Mouse (Mus musculus) CD4-positive helper T cell, adult 2 months (primary cell): ENCODE data around the gene Ciz1.
A peak's percentile ranks its signal among the peaks of the same experiment; 100 is the strongest.

ENCODE experiments used
- DNase-seq: peaks from one replicate; pipeline ENCODE4 v3.0.0-alpha.2; 2012; ENCODE audit warnings: low read depth, missing footprints, low spot score

Ciz1 gene

DNA sequence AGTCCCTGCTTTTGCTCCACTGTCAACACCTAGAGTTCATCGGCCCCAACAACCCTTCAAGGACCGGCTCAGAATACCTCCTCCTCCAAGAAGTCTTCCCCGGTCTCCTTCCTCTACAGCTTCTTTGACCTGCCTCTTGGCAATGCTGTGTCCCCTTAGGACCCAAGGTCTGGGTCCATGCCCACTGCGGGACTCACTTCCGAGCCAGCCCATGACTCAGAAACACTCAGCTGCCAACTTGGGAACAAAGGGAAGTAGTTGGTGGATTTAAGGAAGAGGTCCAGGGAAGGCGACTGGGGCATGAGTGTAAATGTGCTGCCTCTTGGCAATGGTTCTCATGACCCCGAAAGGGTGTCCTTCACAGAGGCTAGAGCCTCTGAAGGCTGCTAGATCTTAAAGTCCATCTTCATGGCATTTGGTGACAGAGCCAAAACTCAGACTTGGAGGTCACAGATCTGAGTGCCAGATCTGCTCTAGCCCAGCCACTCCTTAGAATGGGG lies 27.9 kb downstream of the Ciz1 start:
- DNase-seq, result no peak

DNA sequence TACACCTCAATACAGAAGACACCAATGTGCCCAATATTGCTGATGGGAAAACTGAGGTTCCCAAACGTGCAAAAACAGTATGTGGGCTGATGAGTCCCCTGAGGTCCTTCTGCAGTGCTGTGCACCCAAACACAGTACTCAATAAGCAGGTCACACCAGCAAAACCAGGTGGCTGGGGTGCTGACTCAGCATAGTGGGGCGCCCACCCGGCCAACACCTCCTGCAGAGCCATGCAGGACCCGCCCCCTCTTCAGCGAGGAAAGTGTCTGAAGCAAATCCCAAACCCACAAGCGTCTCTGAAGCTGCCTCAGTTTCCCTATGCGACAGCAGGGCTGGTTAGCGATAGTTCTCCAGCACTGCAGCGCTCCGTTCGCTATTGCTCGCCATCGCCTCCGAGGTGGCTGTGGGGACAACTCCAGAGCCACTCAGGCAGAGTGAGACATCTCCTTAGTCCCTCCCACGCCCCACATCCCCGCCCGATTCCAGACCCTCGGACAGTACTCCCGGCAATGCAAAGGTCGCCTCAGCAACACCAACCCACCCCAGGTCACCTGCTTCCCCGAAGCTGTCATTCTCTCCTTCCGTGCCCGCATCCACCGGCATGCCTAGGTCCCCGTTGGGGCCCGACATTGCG lies 29.1 kb downstream of the Ciz1 start:
- DNase-seq, result peak; percentile 40

DNA sequence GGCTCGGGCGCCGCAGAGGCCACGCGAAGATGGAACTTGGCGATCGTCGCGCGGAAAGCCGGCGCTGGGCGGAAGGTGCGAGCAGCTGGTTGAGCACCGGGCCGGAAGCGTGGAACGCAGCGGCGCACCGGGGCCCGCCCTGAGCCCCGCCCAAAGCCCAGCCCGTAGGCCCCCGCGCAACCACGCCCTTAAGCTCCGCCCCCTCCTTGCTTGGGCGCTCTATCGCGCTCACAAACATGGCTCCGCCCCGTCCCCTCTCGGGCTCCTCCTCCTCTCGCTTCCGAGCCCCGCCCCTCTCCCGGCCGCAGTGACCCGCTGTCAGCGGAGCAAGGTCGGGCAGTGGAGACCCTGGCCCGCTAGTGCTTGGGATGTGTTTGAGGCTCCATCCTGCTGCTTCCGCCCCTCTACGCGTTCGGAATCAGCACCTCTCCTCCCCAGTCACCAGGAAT lies 29.7 kb downstream of the Ciz1 start, which contains the start of gene 1110008P14Rik:
Gene 1110008P14Rik (minus strand): TSS at position 164 of the 449 bp plus-strand sequence.
- DNase-seq, result peak; percentile 96

DNA sequence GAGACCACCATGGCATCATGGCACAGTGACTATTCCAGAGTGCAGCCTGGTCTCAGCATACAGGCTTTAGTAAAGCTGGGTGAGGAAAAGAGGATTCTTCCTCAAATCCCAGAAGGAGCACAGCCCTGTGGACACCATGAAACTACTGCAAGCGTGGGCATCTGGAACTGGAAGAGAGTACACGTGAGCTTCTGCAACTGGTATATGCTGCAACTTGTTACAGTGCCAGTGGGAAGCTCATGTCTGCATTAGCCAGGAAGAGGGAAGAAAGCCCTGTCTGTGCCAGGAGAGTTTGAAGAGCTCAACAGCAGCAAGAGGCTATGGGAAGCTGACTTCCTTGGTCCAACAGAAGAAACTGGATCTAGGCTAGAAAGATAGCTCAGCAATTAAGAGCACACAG lies 30.6 kb downstream of the Ciz1 start:
- no peak for DNase-seq

DNA sequence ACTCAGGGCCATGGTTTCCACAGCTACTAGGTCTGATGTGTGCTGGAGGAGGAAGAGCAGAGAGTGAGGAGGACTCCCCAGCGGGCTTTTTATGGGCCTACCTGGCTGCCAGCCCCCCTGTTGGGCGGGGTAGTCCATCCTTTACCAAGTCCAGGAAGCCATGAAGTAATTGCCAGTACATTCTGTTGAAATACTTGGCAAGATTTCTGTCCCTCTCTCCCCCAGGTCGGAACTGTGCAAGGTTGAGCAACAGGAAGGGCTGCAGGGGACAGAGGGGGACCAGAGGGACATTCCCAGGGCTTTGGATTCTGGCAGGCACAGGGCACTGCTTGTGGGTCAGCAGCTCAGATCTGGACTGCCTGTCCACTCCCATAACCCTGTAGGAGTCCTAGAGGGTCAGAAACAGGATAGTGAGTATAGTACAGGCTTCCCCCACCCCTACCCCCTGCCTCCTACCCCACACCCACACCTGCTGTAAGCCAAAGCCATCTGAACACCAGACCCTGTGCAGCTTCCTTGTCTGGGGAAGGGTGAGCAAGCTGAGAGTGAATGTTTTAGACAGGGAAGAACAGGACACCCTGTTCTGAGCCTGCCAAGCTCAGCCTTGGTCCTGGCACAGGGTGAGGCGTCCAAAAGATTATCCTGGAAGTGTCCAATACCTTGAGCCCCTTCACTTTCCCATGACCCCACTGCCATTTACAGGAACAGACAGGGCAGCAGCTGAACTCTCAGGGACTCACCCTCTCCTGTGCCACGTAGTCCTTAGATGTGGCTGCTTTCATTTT lies 35.8 kb downstream of the Ciz1 start, which contains the start of gene Lcn2:
Gene Lcn2 (minus strand): TSS at position 547 of the 785 bp plus-strand sequence.
- DNase-seq, result no peak

DNA sequence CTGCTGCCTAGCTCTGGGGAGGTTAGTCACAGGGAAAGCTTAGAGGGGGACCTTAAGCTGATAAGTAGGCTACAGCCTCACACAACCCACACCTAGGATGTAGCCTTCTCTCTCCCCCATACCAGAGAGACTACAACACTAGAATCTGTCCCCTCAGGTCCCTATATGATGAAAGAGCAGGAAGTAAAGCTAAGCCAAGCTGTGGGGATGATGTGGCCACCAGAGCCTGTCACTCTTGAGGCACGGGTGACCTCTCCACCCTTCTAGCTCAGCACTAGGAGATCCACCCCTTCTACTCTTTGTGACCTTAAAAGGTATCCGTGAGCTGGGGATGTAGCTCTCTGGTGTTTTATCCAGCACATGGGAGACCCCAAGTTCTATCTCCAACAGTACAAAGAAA lies 37.0 kb downstream of the Ciz1 start:
- no peak for DNase-seq

DNA sequence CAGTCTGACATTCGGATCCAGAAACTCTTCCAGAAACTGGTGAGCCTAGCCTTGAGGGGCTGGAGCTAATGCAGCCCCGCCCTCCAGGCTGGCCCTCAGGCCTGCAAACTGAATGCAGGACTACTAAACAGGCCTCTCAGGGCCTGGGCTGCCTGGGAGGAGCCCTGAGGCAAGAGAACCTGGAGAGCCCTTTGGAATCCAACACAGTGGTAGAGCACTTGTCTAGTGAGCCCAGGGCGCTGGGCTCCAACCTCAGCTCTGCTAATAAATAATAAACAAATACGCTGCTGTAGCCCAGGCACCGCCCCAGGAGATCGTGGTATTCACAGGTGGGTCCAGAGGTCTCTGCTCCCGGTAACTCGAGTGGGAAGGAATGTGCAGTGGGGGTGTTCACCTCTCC lies 38.7 kb downstream of the Ciz1 start:
- no peak for DNase-seq

DNA sequence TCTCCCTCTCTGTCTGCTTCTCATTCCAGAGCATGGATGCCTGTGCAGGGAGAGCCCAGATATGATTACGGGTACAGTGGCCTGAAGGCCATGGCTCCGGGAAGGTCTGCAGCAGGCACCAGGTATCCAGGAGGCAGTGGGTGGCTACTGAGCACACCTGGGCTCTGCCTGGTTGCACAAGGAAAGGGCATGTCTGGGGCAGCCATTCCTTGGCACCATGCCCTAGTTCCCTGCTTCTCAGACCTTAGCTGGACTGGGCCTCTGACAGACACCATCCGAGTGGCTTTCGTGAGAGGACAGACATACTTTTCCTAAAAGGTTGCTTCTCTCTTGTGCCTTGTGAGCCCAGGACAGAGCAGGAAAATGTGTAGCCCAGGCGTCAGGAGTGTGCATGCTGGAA lies 39.9 kb downstream of the Ciz1 start:
- DNase-seq, result no peak

DNA sequence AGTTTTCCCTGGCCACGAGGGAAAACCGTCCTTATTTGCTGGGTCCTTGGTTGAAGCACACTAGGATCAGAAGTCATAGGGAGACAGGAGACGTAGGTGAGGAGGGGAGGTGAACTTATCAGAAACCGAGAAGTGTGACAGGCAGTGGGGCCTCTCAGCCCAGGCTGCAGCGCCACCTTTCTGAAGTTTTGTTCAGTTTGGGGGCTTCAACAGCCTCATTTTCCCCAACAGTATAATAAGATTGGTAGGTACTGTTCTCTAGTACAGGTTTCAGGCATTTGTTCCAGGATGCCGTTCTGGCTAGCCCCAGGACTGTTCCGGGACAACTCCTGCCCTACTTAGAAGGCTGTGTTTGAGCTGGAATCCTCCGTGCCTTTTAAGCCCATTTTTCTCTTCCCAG lies 42.8 kb downstream of the Ciz1 start:
- no peak for DNase-seq

DNA sequence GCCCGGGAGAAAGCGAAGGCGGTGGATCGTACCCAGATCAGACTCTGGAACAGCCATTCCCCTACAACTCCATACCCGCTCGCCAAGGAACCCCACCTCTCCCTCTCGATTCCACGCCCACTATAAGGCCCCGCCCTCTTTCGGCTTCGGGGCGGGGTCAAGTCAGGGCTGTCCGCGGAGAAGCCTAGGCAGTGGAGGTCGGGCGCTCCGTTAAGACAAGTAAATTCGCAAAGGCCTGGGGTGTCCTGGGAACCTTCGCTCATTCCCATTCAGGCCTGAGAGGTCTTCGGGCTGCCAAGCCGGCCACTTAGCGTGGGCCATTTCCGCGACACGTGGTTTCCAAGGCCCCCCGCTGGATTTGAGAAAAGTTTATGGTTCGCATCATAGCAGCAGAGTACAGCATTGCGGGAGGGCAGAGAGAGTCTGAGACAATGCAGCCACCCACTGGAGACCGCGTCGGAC lies 43.4 kb downstream of the Ciz1 start, which contains the start of gene Ptges2:
Gene Ptges2 (plus strand): TSS at position 413 of the 462 bp plus-strand sequence.
- DNase-seq, result peak; percentile 90

DNA sequence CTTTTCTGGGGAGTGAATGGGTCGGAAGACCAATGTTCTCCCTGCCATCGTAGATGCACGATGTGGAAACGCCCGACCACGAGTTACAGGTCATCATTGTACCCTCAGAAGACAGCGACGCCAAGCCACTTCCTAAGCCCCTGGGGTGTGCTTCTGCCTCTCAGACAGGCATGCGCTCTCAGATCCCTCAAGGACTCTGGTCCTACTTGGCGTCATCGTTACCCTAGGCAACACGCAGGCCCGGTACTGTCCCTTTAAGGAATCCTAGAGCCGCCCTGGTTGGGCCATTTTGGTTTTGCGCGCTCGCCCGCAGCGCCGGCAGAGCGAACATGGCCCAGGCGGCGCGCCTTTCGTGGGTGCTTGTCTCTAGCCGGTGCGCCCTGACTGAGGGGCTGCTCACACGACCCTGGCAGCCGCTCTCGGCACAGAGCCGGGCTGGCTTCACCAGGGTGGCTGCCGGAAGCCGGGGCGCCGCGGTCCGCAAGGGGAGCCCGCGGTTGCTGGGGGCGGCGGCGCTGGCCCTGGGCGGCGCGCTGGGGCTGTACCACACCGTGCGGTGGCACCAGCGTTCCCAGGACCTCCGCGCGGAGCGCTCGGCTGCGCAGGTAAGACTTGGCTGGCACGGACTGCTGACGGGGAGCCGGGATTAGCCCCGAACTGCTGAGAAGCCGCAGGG lies 44.0 kb downstream of the Ciz1 start:
- DNase-seq, result peak; percentile 92

DNA sequence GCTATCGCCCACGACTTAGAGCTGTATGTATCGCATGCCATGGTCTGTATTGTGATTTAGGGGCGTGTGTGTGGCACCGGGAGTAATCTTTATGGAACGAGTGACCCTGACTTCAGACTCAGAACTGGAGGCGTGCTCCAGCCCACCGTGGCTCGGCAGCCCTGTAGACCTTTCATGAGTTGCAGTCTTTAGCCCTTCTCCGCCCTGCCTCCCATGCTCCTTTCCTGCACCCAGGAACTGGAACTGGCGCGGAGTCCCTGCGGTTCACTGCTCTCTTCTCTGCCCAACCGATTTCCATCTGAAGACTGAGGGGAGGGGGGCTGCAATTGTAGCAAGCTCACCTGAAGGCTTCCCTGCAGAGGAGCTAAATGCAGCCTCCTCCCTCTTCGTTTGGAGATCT lies 44.6 kb downstream of the Ciz1 start:
- no peak for DNase-seq

DNA sequence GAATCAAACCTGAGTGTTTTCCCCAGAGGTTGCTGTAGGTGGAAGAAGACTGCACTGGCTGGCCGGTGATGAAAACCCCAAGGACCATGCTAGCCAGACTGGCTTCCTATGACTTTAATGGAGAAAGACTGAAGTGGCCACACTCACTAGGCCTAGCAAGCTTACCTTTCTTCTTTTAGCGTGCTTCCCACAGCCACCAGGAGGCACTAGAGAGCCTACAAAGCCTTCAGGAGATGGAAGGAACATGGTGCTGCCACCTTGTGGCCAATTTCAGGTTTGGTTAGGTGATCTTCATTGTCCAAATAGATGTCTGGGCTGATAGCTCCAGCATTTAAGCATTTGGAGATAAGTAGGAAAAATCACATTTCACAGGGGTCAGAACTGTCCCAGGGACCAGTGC lies 52.5 kb downstream of the Ciz1 start:
- peak; percentile 93 for DNase-seq

DNA sequence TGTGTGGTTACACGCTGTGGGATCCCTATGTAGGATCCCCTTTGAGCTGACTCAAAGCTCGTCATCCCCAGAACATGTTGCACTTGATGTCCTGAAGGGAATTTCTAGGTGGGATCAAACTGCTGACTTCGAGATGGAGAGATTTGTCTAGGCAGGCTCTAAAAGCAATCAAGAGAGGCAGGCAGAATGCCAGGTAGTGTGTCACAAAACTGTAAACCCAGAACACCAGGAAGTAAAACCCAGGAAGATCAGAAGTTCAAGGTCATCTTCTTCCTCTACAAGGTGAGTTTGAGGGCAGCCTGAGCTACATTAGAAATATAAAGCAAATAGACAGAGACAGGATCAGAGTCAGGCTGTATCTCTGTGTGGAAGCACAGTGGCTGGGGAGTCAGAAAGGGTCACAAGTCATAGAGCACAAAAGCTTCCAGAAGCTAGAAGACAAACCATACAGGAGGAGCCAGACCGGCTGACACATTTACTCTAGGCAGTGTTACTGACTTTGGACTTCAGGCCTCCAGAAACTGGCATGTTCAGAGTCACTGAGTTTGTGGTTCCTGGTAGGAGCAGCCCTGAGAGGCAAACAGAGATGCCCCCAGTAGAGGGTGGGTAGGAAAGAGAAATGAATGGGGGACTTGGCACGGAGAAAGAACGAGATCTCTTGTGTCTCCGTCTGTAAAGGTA lies 55.2 kb downstream of the Ciz1 start:
- no peak for DNase-seq

DNA sequence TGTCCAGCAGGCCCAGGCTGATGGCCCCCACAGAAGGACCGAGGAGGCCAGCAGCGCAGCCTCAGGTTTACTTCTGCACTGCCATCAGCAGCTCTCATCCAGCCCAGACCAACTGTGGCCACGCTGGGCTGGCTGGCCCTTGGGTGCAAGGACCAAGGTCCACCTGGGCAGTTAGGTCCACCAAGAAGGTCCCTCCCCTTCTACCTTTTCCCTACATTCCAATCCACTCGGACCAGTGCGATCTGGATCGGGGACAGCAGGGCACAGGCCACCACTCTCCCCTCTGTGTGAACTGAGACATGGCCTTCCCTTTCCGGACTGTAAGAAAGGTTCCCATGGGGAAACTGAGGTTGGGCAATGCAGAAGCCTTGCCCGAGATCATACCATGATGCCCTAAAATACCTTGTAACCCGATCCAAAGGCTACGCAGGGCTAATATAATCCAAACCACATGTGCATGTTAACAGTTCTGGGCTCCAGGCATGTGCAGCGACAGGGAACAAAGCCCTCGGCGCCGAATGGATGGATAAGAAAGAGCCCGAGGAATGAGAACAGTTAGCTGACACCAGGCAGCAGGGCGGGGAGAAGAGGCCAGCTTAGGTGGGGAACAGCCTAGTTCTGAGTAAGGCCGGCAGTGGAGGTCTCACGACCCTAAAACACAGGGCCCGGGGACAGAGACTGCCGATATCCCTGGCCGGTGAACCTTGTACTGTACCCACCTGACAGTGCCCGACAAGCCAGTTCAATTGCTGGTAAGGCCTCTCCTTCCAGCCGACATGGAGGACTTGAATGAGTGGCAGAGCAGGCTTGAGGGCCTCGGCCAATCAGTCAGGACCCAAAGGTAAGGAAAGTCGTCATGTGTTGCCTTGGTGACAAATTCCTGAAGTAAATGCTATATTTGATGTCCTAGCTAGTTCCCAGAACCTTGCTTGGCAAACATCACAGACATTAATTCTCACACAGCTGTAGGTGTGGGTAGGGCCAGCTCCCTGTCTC lies 56.6 kb downstream of the Ciz1 start:
- no peak for DNase-seq

DNA sequence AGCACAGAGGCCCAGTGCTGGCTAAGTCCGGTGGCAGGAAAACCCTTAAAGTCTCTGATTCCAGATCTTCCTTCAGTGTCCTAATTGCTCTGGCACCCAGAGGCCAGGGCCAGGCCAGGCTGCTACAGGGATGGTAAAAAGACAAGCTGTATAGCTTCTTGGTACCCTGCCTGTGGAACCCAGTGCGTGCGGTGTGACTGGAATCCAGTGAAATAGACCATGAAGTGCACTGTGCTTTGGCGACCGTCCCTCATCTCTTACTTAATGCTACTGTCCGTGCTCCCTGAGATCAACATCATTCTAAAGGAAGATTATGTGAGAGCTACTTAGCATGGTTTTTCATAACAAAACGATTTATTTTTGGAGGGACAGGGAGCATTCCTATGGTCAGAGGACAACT lies 59.3 kb downstream of the Ciz1 start:
- no peak for DNase-seq

DNA sequence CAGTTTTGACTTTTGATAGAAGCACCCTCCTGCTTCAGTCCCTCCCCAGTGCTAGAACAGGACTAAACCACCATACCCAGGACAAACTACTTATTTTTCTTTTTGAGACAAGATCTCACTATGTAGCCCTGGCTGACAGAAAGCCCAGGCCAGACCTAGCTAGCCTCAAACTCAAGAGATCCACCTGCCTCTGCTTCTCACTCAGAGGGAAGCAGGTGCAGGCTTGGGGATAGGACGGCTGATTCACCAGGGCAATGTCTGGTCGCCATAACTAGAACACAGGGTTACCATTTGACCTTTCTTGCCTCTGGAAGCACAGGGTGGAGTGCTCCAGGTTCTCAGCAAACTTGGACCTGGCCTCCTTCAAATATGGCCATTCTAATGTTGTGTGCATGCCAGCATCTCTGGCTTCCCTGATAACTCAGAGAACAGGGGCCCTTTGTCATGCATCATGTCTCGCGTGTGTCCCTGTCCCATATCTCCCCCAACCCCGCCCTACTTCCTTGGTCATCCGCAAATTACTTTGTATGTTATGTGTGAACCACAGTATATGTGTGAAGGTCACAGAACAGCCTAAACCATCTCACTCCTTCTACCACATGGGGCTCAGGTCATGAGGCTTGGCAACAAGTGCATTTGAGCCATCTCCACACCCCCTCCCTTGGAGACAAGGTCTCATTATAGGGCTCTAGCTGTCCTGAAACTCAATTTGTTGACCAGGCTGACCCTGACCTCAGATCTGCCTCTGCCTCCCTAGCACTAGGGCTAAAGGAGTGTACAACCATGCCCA lies 60.8 kb downstream of the Ciz1 start:
- no peak for DNase-seq

DNA sequence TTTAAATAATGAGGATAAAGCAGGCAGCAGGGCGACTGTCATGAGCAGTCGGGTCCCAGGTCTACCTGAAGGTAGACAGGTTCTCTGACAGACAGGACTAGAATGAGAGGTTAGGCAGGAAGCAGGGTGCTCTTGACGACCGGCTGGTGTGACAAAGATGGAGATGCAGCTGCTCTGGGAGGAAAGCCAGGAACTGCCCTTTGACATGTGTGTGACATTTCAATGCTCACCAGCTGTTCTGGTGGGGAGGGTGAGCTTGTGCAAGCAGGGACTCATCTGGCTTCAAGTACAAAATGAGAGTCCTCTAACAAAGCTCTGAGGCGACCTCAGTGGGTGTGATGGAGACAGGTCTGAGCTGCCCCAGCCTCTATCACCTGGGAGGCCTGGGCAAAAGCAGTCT lies 61.8 kb downstream of the Ciz1 start:
- DNase-seq, result no peak

DNA sequence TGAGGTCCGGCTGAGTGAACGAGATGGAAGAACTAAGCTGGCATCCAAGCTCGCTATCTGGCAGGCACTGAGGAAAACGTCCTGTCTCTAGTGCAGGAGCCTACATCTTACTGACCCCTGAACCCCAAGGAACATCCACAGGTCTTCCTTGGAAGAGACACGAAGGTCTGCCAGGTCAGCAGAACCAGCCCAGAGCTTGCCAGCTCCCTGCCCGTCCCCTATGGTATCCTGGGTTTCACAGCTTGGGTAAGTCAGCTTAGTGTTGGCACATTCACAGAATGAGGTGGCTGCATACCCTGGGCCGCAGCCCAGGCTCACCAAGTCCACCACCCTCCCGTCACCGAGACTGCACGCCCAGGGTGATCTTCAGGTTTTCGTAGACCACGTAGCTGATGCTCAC lies 63.7 kb downstream of the Ciz1 start:
- DNase-seq, result no peak

DNA sequence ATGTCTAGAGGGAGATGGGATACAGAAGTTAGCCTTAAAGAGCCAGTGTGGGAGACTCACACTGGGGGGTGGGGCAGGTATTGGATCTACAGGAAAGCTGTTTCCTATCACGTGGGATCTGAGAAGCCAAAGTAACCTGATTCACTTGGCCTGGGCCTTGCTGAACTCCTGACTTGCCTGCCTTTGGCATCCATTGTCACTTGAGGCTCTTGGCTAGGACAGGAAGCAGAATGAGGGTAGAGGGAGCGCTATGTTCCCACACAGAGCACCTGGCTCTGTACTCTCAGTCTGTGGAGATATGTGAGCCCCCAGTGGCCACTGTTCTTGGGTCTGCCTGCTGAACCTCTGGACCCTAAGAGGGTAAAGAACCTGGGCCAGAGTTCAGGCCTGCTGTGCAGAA lies 64.4 kb downstream of the Ciz1 start:
- DNase-seq, result no peak
